Mouse (Mus musculus): ENCODE measurements around the gene Nit2.

- no peak for TF ChIP-seq CTCF (IDR thresholded peaks at IDR 0.05; ENCODE audit: low read depth)
- TF ChIP-seq EP300 (IDR thresholded peaks at IDR 0.05; ENCODE audit: low read depth): no peak
These were observed 43.9 kb upstream of the Nit2 start for GRCm38 (mm10) chr16:57211037-57211436.

Data from heart, postnatal 0 days (tissue).